Mouse (Mus musculus): Measurements from ENCODE around the gene Gm20604. TPM values are rescaled to one million over a fixed set of nuclear protein-coding genes. Genes with fewer than 3 reads are reported as not detected.

Gene Gm20604
- polyA plus RNA-seq (2015; fragmentation: Nextera tagmentation; extraction: Ambion mirVana) = 47.9 and 48.7 TPM in 2 replicates

DNA sequence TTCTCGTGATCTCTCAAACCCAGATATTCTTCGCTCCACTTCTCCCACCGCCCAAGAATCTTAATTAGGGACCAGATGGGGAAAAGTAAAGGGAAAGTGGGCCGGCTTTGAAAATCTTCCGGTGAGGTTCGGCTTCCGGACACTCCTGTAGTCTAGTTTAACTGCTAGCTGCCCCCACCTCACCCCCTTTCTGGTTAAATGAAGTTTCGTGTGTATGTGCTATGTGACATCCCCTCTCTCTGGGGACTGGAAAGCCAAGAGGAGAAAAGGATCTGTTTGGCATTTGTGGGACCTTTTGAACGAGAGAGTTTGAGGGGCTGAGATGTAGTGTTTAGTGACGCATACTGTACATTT is at the start of gene Gm20604:
Gm20604 (minus strand) TSS at position 270 of the 354 bp plus-strand sequence.
- Histone ChIP-seq H3K4me1 (peaks cover 33% of the 10 kb centered on the region), H3K9me3 (no peaks in the 10 kb centered on the region), H3K36me3 (replicated peaks) (no peaks in the 10 kb centered on the region; the same call in 1 of the 2 replicates), H3K27me3 (replicated peaks) (no peaks in the 10 kb centered on the region), H3K27ac (peak within 1 kb of the TSS; percentile 89), H3K4me2 (peak within 1 kb of the TSS; percentile 81), H3K9ac (peak within 1 kb of the TSS; percentile 83), H3K4me3 (peak within 1 kb of the TSS; percentile 85)
- ATAC-seq (replicated peaks) = no peak
- under 1% methylated on average over 10 of the region's 10 CpGs for WGBS

DNA sequence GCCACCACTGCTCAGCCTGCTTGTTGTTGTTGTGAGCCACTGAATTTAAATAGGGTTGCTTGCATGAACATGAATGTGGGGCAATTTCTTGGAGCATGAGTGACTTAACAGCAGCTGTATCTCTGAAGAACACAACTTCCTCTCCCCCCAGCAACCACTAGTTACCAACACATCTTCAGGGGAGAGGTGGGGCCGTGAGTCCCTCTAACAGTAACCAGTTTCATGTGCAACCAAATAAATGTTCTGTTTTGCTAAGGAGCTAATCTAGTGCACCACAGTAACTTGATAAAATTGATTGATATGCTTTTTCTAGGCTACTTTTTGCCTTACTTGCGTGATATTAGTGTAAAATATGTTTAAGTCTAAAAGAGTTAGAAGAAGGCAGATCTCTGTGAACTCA is 41.1 kb upstream of the Gm20604 start:
- 97% methylated on average over 2 of the region's 2 CpGs for WGBS
- Histone ChIP-seq H3K27me3 (replicated peaks) (no peaks in the 10 kb centered on the region), H3K4me2 (no peak overlapping the region), H3K9me3 (no peaks in the 10 kb centered on the region), H3K4me3 (no peak overlapping the region), H3K27ac (no peak overlapping the region), H3K9ac (no peak overlapping the region), H3K4me1 (no peaks in the 10 kb centered on the region), H3K36me3 (replicated peaks) (peaks cover 5% of the 10 kb centered on the region; the same call in 1 of the 2 replicates)
- ATAC-seq (replicated peaks) = no peak

DNA sequence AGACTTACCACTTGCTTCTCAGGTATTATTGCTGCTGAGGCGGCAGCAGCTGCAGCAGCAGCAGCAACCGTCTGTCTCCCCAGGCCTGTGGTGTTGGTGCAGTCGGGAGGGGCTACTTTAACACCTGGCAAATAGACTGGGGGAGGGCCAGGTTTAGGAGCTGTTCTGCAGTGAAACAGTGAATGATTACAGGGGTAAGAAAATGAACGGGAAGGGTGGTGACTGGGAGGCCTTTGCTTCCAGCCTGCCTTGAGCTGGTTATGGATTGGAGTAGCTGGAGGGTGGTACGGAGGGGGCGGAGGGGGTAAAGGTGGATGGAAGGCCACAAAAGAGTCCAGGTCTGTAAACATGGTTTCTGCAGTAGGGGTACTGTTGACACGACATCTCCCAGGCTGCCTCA is 29.5 kb upstream of the Gm20604 start:
- no peak overlapping the region for H3K4me2 ChIP-seq
- WGBS = 92% methylated on average over 7 of the region's 7 CpGs
- H3K9me3 ChIP-seq = no peaks in the 10 kb centered on the region
- no peak overlapping the region for H3K9ac ChIP-seq
- H3K4me1 ChIP-seq = no peaks in the 10 kb centered on the region
- H3K4me3 ChIP-seq = no peak overlapping the region
- no peaks in the 10 kb centered on the region for H3K27me3 ChIP-seq (replicated peaks)
- ATAC-seq (replicated peaks) = no peak
- H3K36me3 ChIP-seq (replicated peaks) = peaks cover 45% of the 10 kb centered on the region
- H3K27ac ChIP-seq = no peak overlapping the region

DNA sequence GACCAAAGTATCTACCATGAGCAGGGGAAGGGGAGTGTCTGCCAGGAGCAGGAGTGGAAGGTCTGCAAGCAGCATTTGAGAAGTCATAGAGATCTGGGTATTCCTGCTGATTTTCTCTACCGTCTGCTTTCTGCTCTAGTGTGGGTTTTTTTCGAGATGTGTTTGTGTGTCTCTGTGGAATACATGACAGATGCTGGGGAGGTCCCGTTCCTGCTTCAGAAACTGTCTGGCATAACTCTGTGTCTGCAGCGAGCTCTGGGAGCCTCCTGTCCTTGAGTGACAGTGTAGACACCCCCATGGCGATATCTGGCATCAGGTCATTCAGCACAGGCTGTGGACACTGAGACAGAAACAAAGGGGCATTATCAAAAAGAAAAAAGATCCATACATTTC is 27.1 kb upstream of the Gm20604 start:
- H3K9ac ChIP-seq = no peak overlapping the region
- ATAC-seq (replicated peaks) = no peak
- no peak overlapping the region for H3K4me3 ChIP-seq
- H3K4me1 ChIP-seq = no peaks in the 10 kb centered on the region
- H3K4me2 ChIP-seq = no peak overlapping the region
- WGBS = 84% methylated on average over 5 of the region's 5 CpGs
- H3K27ac ChIP-seq = no peak overlapping the region
- peaks cover 28% of the 10 kb centered on the region for H3K36me3 ChIP-seq (replicated peaks)
- H3K27me3 ChIP-seq (replicated peaks) = no peaks in the 10 kb centered on the region
- no peaks in the 10 kb centered on the region for H3K9me3 ChIP-seq

DNA sequence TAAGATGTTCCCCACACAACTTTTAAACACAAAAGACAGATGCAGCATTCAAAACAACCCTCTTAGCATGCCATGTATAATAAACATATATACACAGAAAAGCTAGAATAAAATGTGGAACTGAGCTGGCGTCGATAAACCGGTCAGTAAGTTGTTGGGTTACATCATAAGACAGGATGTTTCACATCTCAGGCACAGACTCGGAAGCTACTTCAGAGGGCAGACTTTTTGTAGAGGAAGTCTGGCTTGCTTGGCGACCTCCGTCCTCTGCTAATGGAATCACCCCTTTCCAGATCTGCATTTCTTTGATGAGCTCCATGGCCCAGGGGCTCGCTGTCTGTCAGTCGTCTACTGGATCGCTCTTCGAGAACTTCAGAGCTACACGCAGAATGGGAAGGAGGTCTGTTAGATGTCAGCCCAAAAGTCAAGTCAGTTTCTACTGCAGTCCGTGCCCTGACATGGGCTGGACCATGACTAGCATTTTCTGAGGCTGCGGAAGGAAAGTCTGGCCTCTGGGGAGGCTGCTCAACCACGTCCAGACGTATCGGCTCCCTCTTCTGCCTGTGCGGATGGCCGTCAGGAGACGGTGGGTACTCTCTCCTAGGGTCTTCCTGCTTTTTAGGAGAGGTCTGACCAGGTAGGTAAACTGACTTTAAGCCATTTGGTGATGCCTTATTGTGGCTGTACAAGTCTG is 26.6 kb upstream of the Gm20604 start:
- Histone ChIP-seq H3K4me1 (no peaks in the 10 kb centered on the region), H3K4me3 (no peak overlapping the region), H3K4me2 (no peak overlapping the region), H3K9ac (no peak overlapping the region), H3K9me3 (no peaks in the 10 kb centered on the region), H3K27ac (no peak overlapping the region), H3K36me3 (replicated peaks) (peaks cover 22% of the 10 kb centered on the region), H3K27me3 (replicated peaks) (no peaks in the 10 kb centered on the region)
- no peak for ATAC-seq (replicated peaks)
- 92% methylated on average over 19 of the region's 19 CpGs for WGBS

DNA sequence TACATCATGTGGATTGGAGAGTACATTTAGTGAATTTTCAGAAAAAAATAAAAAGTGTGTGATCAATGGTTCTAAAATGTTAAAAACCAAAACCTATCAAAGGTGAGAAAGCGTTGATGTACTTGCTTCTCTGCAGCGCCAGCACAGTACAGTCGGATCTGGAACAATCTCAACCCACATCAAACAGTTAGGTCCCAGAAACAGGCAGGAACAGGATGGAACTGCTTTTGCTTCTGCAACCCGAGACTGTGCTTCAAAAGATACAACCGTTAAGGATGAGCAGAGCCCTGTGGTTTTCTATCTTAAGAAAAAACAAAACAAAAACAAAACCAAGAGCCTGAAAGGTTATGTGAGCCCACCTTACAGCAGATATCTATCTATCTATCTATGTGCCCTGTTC is 24.4 kb upstream of the Gm20604 start:
- 95% methylated on average over 5 of the region's 5 CpGs for WGBS
- peaks cover 16% of the 10 kb centered on the region for H3K36me3 ChIP-seq (replicated peaks)
- no peaks in the 10 kb centered on the region for H3K4me1 ChIP-seq

DNA sequence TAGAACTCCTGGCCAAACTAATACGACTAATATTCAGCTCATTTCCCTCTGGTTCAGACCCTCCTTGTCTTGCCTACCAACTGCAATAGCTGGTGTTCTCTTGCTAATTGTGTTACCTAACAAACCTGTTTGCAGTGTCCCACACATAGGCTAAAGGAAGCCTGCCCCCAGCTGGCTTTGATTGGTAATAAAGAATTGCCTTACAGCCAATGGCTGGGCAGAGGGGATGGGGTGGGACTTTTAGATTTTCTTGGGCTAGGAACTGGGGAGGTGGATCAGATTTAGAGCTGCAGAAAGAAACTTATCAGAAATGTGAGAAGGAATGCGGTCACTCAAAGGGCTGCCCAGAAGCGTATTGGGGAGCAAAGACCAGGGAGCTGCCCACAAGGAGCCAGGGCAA is 21.0 kb upstream of the Gm20604 start:
- Histone ChIP-seq H3K27me3 (replicated peaks) (no peaks in the 10 kb centered on the region), H3K36me3 (replicated peaks) (peaks cover 15% of the 10 kb centered on the region; the same call in 1 of the 2 replicates), H3K4me1 (no peaks in the 10 kb centered on the region), H3K27ac (no peak overlapping the region), H3K9ac (no peak overlapping the region), H3K4me2 (no peak overlapping the region), H3K9me3 (no peaks in the 10 kb centered on the region), H3K4me3 (no peak overlapping the region)
- WGBS = 57% methylated on average over 3 of the region's 3 CpGs
- ATAC-seq (replicated peaks) = no peak

More for the DNA sequence above, 24.4 kb upstream of the Gm20604 start:
- Histone ChIP-seq H3K27me3 (replicated peaks) (no peaks in the 10 kb centered on the region), H3K9me3 (no peaks in the 10 kb centered on the region), H3K4me3 (no peak overlapping the region), H3K27ac (no peak overlapping the region), H3K9ac (no peak overlapping the region), H3K4me2 (no peak overlapping the region)
- ATAC-seq (replicated peaks) = no peak

DNA sequence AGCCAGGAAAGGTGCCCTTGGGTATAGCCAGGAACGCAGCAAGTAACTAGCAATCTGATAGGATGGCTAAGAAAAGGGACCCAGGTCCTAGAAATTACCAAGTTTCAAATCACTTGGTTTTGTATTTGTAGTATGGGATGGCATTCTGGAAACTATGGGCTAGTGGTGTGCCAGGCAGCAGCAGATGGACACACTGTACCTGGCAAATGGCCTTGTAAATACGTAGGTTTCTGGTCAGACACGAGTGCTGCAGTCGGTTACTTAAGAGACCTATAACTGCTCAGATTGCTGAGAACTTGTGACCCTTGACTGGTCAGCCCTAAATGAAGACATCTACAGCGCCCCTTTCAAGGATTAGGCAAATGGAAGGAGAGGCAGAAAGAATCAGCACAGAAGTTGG is 19.7 kb upstream of the Gm20604 start:
- no peak overlapping the region for H3K4me3 ChIP-seq
- H3K9ac ChIP-seq = no peak overlapping the region
- peaks cover 15% of the 10 kb centered on the region; the same call in 1 of the 2 replicates for H3K36me3 ChIP-seq (replicated peaks)
- 77% methylated on average over 5 of the region's 5 CpGs for WGBS
- H3K27ac ChIP-seq = no peak overlapping the region
- H3K4me2 ChIP-seq = no peak overlapping the region
- H3K27me3 ChIP-seq (replicated peaks) = no peaks in the 10 kb centered on the region
- no peak for ATAC-seq (replicated peaks)
- H3K9me3 ChIP-seq = no peaks in the 10 kb centered on the region
- H3K4me1 ChIP-seq = no peaks in the 10 kb centered on the region

DNA sequence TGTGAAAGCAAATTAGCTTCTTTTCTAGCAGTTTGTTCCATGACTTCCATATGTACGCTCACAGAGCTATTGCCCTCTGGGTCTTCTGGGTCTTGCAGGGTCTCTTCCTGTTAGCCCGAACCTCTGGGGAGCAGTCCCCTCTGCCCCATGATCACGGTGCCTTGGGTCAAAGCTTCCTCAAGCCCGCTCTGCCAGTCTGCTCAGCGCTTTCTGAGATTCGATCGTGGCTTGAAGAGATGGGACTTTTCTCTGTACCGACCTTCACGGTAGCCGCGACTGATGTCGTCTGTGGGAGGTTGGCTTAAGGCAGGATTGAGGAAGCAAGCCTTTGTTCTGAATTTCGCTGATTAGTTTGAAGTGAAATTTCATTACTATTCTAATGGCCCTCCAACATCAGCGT is 17.6 kb upstream of the Gm20604 start:
- Histone ChIP-seq H3K4me1 (no peaks in the 10 kb centered on the region), H3K4me3 (no peak overlapping the region), H3K36me3 (replicated peaks) (peaks cover 34% of the 10 kb centered on the region), H3K4me2 (no peak overlapping the region), H3K9ac (no peak overlapping the region), H3K27me3 (replicated peaks) (no peaks in the 10 kb centered on the region), H3K9me3 (no peaks in the 10 kb centered on the region), H3K27ac (no peak overlapping the region)
- ATAC-seq (replicated peaks) = no peak
- 89% methylated on average over 14 of the region's 14 CpGs for WGBS

DNA sequence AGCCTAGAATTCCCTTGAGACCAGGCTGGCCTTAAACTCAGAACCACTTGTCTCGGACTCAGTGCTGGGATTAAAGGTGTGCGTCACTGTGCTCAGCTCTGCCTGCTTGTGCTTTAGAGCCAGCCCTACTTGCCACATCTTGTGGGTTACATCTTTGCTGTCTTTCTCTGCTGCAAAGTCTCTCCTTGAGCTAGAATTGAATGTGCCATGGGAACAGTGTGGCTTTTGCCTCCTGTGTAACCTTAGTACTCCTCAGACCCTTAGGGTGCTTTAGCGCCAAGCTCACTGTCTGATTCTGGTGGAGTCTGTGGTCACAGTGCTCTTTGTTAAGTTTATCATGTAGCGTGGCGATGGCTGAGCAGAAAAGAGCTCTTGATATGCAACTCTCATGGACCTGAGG is 14.2 kb upstream of the Gm20604 start:
- Histone ChIP-seq H3K4me1 (no peaks in the 10 kb centered on the region), H3K9me3 (no peaks in the 10 kb centered on the region), H3K4me3 (no peak overlapping the region), H3K9ac (no peak overlapping the region), H3K36me3 (replicated peaks) (peaks cover 51% of the 10 kb centered on the region), H3K27me3 (replicated peaks) (no peaks in the 10 kb centered on the region), H3K4me2 (no peak overlapping the region), H3K27ac (no peak overlapping the region)
- 94% methylated on average over 5 of the region's 5 CpGs for WGBS
- no peak for ATAC-seq (replicated peaks)

DNA sequence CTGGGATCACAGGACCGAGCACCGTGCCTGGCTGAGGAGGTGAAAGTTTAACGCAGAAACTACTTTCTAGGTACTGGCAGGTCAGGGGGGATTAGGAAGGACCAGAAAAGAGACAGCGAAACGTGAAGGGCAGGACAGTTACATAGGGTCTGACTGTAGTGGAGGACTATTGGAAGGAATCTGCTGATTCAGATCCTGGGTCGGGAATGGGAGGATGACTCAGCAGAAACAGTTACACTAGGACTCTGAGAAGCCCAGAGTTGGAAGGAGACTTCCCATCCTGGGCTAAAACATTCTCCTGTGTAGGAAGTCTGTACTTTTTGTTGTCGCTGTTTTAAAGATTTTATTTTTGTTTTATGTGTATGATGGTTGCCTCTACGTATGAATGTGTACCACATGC is 13.1 kb upstream of the Gm20604 start:
- Histone ChIP-seq H3K27ac (no peak overlapping the region), H3K4me2 (no peak overlapping the region), H3K27me3 (replicated peaks) (no peaks in the 10 kb centered on the region), H3K4me1 (no peaks in the 10 kb centered on the region), H3K9ac (no peak overlapping the region), H3K4me3 (no peak overlapping the region), H3K9me3 (no peaks in the 10 kb centered on the region), H3K36me3 (replicated peaks) (peaks cover 47% of the 10 kb centered on the region)
- no peak for ATAC-seq (replicated peaks)
- 97% methylated on average over 8 of the region's 8 CpGs for WGBS

DNA sequence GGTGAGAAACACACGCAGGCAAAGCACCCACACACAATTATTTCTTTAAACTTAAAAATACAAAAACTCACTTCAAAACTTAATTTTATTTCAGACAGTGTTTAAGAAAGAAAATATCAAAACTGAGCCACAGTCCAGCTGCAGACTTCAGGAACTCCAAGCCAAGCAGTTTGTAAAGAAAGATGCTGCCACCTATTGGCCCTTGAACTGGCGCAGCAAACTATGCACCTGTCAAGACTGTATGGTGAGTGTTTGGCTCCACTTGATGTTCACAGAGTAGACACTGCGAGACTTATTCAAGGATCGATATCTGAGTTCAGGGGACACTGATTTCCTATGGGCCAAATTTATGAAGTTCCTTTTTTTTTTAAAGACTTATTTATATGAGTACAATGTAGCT is 10.5 kb upstream of the Gm20604 start:
- H3K36me3 ChIP-seq (replicated peaks) = peaks cover 44% of the 10 kb centered on the region

DNA sequence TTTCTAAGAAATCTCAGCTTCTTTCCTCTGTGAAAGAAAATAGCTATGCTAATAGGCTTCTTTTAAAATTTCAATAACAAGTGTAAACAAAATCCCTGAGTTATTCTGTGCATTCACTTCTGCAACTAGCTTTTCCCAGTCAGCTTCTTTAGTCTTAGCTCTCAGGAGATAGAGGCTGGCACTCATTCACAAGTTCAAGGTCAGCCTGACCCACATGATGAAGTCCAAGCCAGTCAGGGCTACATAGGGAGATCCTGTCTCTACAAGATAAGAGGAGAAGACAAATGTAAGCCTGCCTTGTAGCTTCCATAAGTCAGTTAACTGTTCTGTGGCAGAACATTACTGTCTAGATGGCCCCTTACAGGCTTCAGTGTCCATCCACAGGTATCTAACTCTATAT is 5.2 kb upstream of the Gm20604 start:
- Histone ChIP-seq H3K27ac (no peak overlapping the region), H3K36me3 (replicated peaks) (peaks cover 16% of the 10 kb centered on the region; the same call in 1 of the 2 replicates), H3K9me3 (no peaks in the 10 kb centered on the region), H3K9ac (no peak overlapping the region), H3K4me2 (no peak overlapping the region), H3K27me3 (replicated peaks) (no peaks in the 10 kb centered on the region), H3K4me3 (no peak overlapping the region), H3K4me1 (peaks cover 16% of the 10 kb centered on the region)
- ATAC-seq (replicated peaks) = no peak

More for the DNA sequence above, 10.5 kb upstream of the Gm20604 start:
- no peak overlapping the region for H3K27ac ChIP-seq
- no peaks in the 10 kb centered on the region for H3K9me3 ChIP-seq
- H3K4me3 ChIP-seq = no peak overlapping the region
- 88% methylated on average over 4 of the region's 4 CpGs for WGBS
- no peaks in the 10 kb centered on the region for H3K27me3 ChIP-seq (replicated peaks)
- no peak for ATAC-seq (replicated peaks)
- H3K4me2 ChIP-seq = no peak overlapping the region
- no peaks in the 10 kb centered on the region for H3K4me1 ChIP-seq
- no peak overlapping the region for H3K9ac ChIP-seq

Measured in midbrain, embryonic 15.5 days (tissue).